Mouse (Mus musculus): ENCODE data around the gene 3110001I22Rik.

Gene 3110001I22Rik

GRCm38 (mm10) chr16:13716821-13717553 lies 45.3 kb downstream of the 3110001I22Rik start:
- no peak for DNase-seq (ENCODE audit: low spot score in 2 of 2)

GRCm38 (mm10) chr16:13722937-13723336 lies 51.2 kb downstream of the 3110001I22Rik start:
- no peak for DNase-seq (ENCODE audit: low spot score in 2 of 2)

- no peak for DNase-seq (ENCODE audit: low spot score in 2 of 2)
Observed at GRCm38 (mm10) chr16:13727811-13728335, 56.1 kb downstream of the 3110001I22Rik start.

Measured in natural killer cell, adult 2 months (primary cell).